Mouse (Mus musculus): Measurements from ENCODE around the gene Fam3a. TPM values are rescaled to one million over a fixed set of nuclear protein-coding genes. Genes with fewer than 3 reads are reported as not detected.

The Fam3a gene
- 6.1 and 7.7 TPM in 2 replicates for polyA plus RNA-seq (2012)

DNA sequence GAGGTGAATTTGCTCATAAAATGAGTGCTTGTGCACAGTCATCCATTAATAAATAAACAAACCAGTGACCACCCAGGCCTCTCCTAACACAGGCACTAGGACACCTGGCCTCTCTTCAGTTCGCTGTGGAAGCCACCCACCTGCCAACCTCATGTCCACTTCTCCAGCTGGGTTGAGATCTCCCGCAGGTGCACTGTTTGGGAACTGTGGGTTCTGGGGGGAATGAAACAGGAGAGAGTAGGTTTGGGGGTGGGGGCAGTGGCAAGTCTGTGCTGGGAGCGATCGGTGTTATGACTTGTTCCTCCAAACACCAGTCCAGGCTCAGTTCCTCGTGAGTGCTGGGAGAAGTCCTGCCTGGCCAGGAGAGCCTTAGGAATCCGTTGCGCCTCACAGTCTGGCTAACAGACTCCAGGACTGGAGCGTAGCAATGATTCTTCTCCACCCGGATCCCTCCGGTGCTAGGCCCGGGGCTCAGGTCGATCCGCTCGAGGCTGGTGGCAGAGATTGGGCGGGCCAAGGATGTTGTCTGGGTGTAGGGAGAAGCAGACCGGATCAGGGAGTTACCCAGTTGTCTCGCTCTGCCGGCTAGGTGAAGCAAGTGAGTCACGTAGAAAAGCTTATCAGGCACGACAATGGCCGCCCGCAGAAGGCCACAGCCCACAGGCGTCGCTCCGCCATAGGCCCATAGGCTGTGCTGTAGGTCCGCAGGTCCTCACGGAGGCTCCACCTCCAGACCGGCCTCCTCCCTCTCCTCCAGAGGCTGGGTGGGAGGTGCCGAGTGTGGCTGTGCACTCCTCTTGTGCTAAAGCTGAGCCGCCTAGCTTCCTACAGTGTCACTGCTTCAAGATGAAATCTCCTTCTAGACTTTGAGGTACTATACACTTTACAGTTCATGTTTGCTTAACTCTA lies at the start of gene Fam3a, which contains the start of gene Ikbkg:
Fam3a (minus strand) TSS at position 738 of the 909 bp plus-strand sequence.
Ikbkg (plus strand) TSS at position 756 of the 909 bp plus-strand sequence.

DNA sequence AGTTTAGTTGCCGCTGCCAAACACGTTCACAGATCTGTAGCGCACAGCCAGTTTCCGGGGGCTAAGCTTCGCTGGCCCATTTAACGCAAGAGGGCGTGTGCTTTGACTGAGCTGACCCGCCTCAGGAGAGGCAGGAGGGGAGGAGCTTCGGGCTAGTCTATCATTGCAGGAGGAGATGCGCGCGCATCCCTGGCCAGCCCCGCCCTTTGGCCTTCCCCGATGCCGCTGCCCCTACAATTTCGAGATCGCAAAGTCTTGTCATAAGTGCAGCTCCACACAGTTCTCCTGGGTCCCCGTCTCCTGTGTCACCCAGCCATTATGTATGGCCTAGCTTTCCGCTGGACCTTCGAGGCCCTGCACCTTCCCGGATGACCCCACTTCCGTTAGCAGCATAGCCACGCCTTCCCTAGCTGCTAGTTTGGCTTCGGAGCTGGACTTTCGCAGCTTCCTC lies 35.8 kb upstream of the Fam3a start, which contains the start of gene G6pdx:
G6pdx (minus strand) TSS at position 369 of the 451 bp plus-strand sequence.

DNA sequence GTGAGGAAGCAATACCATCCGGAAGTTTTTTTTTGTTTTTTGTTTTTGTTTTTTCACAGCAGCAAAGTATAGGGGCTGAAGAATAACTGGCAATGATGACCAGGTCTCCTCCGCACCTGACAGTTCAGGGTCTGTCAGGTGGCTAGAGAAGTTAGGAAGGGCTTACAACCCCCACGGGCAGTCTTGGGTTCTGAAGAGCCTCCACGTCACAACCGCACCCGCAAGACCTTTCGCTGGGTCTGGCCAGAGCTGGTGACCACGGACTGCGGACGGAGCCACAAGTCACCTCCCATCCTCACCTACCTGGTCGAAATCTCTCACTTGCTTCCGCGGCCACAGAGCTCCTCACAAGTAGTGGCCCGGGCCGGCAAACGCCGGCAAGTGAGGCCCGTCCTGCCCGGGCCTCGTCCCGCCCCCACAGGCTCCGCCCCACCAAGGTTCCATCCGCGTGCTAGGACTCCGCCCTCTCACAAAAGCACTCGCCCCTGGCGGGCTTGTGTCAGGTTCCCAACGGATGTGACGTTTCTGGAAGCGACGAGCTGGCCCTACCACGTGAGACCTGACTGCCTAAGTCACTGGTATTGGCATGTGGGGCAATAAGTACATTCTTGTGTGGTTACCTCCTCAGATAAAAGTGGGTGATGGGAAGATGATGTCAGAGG lies 20.1 kb downstream of the Fam3a start, which contains the start of the genes Ubl4a and Slc10a3:
Ubl4a (minus strand) TSS at position 331 of the 662 bp plus-strand sequence.
Slc10a3 (minus strand) TSS at position 462 of the 662 bp plus-strand sequence.

DNA sequence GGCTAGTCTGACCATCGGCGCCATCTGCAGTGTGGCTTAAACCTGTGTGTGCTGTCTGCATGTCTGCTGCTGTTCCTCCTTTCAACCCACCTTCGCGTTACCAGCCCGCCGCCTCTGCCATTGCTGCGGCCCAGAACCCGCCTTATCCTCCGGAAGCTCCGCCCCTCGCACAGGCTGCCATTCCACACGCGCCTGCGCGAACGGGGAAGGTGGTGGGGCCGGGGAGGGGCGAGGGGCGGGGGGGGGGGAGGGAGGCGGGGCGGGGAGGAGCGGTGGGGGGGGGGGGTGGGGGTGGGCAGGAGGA lies 39.7 kb downstream of the Fam3a start, which contains the start of gene Lage3:
Lage3 (minus strand) TSS at position 152 of the 304 bp plus-strand sequence.

Other genes with a start within 250 kb of the Fam3a start
- gene Tex28, start 225.4 kb downstream of the Fam3a start, polyA plus RNA-seq (2012) = not detected in 2 replicates
- not detected in 2 replicates for gene Tktl1, start 216.0 kb downstream of the Fam3a start, polyA plus RNA-seq (2012)
- gene Flna, start 143.5 kb downstream of the Fam3a start, polyA plus RNA-seq (2012) = 125 and 148 TPM in 2 replicates
- gene Emd, start 138.6 kb downstream of the Fam3a start, polyA plus RNA-seq (2012) = 42.2 TPM in 2 replicates
- gene Rpl10, start 122.5 kb downstream of the Fam3a start, polyA plus RNA-seq (2012) = 1,371 and 1,458 TPM in 2 replicates
- gene Taz, start 111.4 kb downstream of the Fam3a start, polyA plus RNA-seq (2012) = 34.8 and 36.9 TPM in 2 replicates
- gene Dnase1l1, start 110.9 kb downstream of the Fam3a start, polyA plus RNA-seq (2012) = 0.47 and 1.2 TPM in 2 replicates
- gene Atp6ap1, start 96.2 kb downstream of the Fam3a start, polyA plus RNA-seq (2012) = 15.5 and 20.0 TPM in 2 replicates
- 35.5 and 48.6 TPM in 2 replicates for gene Gdi1, start 88.3 kb downstream of the Fam3a start, polyA plus RNA-seq (2012)
- 34.9 and 43.8 TPM in 2 replicates for gene Fam50a, start 80.2 kb downstream of the Fam3a start, polyA plus RNA-seq (2012)
- gene Plxna3, start 64.2 kb downstream of the Fam3a start, polyA plus RNA-seq (2012) = 4.6 and 6.7 TPM in 2 replicates
- 5.9 and 6.9 TPM in 2 replicates for gene Lage3, start 39.7 kb downstream of the Fam3a start, polyA plus RNA-seq (2012)
- 31.2 and 32.6 TPM in 2 replicates for gene Ubl4a, start 20.1 kb downstream of the Fam3a start, polyA plus RNA-seq (2012)
- 4.5 and 5.4 TPM in 2 replicates for gene Slc10a3, start 19.9 kb downstream of the Fam3a start, polyA plus RNA-seq (2012)
- 9.2 and 10.3 TPM in 2 replicates for gene Ikbkg, start within 50 bp of the Fam3a start, polyA plus RNA-seq (2012)
- 19.5 and 27.3 TPM in 2 replicates for gene G6pdx, start 35.9 kb upstream of the Fam3a start, polyA plus RNA-seq (2012)
- not detected in 2 replicates for gene Gm6880, start 88.1 kb upstream of the Fam3a start, polyA plus RNA-seq (2012)
- gene Olfr1326-ps1, start 181.6 kb upstream of the Fam3a start, polyA plus RNA-seq (2012) = not detected in 2 replicates
- not detected in 2 replicates for gene Olfr1325, start 199.4 kb upstream of the Fam3a start, polyA plus RNA-seq (2012)